Mouse (Mus musculus) T-cell, adult 2 months (primary cell): ENCODE data around the gene Syt13.
A peak's percentile ranks its signal among the peaks of the same experiment; 100 is the strongest.

Experiments used
- DNase-seq: peaks from one replicate; pipeline ENCODE4 v3.0.0; 2022; ENCODE audit warnings: low spot score

Syt13 gene

GRCm38 (mm10) chr2:92924677-92925259 is 9.9 kb downstream of the Syt13 start:
- no peak for DNase-seq

DNA sequence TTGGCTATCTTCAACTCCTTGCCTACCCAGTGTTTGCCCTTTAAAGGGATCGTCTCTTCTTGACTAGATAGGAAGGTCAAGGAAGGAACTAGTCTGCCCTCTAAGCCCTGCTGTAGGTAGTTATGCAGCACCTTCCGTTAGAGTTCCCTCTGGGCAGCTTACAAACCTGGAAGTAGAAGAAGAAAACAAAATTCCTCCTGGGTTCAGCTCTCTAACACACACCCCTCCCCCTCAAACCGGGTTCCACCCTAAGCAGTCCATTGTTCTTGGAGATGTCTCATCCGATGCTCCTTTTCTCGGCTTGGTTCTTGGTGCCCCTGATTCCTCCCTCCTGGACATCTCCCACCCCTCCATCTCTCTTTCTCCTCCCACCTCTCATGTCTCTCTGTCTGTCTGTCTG is 14.8 kb downstream of the Syt13 start:
- DNase-seq: no peak

GRCm38 (mm10) chr2:92931061-92931460 is 16.2 kb downstream of the Syt13 start:
- no peak for DNase-seq

- no peak for DNase-seq
These were observed 18.5 kb downstream of the Syt13 start for GRCm38 (mm10) chr2:92933379-92933778.

DNA sequence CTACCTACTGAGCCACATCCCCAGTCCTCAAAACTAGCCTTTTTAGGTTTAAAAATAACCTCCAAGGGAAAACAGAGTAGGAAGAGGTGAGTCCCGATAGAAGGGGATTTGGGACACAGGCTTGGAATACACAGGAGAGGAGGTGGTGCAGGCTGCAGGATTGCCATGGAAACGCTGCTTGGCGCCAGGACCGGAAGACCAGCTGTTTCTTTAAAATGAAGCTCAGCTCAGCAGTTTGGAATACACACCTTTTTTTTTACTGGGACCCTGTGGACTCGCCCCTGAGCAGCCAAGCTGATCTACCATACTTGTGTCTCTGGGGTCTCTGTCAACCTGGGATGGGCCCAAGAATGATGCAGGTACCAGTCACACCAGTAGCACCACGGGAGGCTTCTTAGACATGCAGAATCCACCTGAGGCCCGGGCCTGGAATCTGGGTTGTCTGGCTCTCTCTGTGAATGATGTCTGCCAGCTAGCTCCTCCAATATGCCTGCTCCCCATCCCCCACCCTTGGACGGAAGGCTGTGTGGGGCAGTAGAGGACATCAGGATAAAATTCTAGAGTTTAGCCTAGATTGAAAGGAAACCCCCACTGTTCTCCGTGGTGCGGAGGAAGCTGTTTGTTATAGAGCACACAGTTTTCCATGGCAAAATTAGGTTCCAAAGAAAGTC is 19.5 kb downstream of the Syt13 start:
- DNase-seq: no peak

- DNase-seq: no peak
These were observed 20.6 kb downstream of the Syt13 start for GRCm38 (mm10) chr2:92935483-92935882.

DNA sequence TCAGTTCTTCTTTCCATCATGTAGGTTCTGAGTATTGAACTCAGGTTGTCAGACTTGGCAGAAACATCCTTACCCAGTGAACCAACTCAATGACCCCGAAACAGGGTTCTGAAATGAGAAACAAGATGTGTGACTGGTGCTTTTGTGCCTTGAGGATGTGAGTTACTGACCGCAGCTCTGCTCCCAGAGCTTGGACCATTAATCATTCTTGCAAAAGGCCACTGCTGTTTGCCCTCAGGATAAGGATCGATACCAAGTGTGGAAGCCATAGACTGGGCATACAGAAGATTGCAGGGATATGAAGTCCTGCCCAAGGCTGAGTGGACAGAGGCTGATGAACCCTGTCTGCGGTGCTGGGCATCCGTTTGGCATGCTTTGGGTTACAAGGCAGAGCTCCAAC is 23.2 kb downstream of the Syt13 start:
- DNase-seq: no peak

- DNase-seq: no peak
These were observed 23.9 kb downstream of the Syt13 start for GRCm38 (mm10) chr2:92938827-92939226.

DNA sequence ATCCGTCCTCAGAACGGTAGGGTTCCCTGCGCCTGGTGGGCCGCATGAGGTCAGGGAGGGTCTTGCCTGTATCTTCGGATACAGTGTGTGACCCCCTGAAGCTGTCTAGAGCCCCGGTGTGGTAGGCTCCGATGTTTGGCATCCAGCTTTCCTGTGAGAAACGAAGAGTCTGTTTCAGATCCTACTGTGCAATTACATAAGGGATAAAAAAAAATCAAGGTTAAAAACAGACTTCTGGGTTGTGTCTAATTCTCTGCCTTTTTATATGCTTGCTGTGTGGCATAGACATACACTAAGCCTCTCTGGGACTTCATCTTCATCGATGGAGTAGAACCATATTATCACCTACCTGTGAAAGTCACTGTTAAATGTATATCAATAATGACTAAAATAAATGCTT is 26.1 kb downstream of the Syt13 start:
- no peak for DNase-seq

DNA sequence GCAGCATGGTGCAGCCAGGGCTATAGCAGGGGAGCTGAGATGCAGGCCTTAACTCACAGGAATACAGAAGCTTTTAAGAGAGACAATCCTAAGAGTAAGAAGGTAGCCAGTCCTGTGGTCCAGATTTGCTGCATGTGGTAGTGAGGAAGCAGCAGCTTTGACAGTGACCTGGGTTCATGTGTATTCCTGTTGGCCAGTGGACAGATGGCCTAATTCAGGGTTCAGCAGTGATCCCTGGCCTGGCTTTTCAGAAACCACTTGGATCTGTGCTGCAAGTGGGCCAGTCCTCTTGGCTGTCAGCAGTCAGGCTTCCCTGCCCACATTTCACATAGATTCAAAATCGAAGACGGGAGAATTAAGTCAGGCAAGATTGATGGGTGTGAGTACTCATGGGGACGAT is 26.6 kb downstream of the Syt13 start:
- DNase-seq: no peak

GRCm38 (mm10) chr2:92943406-92943805 is 28.5 kb downstream of the Syt13 start:
- no peak for DNase-seq

DNA sequence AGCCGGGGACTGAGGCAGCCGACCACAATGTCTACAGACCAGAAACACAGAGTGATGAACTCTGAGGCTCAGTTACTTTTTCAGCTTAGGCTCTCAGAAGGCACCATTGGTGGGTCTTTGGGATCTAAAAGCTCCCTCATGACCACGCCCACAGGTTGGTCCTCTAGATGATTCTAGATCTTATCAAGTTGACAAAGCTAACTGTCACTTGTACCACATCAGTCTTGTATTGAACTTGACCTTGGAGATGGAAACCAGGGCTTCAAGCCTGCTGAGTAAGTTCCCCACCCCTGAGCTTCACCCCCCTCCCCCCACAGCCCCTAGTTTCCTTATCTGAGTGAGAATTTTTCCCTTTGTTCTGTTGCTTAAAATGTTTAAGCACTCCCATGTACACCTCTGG is 29.5 kb downstream of the Syt13 start:
- DNase-seq: no peak

DNA sequence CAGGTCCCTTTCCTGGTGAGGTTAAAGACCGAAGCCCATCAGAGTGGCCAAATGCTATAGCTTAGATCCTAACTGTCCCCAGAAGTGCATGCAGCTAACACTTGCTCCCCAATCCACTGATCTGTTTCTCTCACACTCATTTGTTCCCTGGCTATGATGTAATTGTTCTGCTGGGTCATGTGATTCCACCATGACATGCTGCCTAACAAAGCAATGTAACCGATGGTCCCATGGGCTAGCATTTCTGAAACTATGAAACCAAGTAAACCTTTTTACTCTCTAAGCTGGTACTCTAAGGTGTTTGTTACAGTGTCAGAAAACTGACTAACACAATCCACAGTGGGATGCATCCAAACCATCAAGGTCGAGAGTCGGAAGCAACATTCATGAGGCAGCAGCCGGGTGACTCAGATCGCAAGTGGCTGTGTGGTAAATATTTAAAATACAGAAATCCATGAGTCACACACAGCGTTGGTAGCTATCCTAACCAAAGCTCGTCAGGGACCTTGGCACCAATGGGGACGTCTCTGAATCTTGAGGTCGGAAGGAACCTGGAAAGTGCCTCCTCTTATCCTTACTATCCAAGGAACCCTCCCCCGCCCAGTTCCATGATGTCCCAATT is 30.3 kb downstream of the Syt13 start:
- DNase-seq: no peak

- no peak for DNase-seq
These were observed 31.1 kb downstream of the Syt13 start for GRCm38 (mm10) chr2:92945824-92946598.

- peak; percentile 5 for DNase-seq
These were observed 33.2 kb downstream of the Syt13 start for GRCm38 (mm10) chr2:92947981-92948698.

GRCm38 (mm10) chr2:92948699-92949300 is 33.9 kb downstream of the Syt13 start:
- DNase-seq: no peak

- DNase-seq: no peak
These were observed 34.6 kb downstream of the Syt13 start for GRCm38 (mm10) chr2:92949518-92949917.

GRCm38 (mm10) chr2:92953450-92953849 is 38.6 kb downstream of the Syt13 start:
- no peak for DNase-seq

- peak; percentile 46 for DNase-seq
These were observed 39.7 kb downstream of the Syt13 start for GRCm38 (mm10) chr2:92954404-92955114.

DNA sequence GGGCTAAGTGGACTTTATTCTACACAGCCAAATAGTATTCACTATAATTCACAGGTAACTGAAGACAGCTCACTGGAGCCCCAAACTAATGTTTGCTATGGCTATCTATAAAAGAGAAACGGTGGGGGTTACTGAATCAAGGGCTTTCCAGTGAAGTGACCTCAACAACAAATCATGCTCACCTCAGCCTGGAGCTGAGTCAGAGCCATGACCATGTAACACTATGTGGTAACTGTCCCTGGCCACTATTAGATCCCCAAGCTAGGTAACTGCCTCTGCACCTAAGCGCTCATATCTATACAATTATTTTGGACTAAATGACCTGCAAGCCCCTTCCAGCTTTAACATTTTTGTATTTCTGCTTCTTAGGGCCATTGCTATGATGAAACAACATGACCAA is 42.0 kb downstream of the Syt13 start:
- no peak for DNase-seq

GRCm38 (mm10) chr2:92958640-92959039 is 43.7 kb downstream of the Syt13 start:
- DNase-seq: no peak
